Mouse (Mus musculus): ENCODE measurements around the gene Dnajb14.
"Not testable (repeated sequence)": the region's sequence is repeated elsewhere in the genome, so short reads cannot be mapped to it uniquely, and the experiment has no call there.

The Dnajb14 gene

GRCm38 (mm10) chr3:137954256-137954916 is 86.9 kb downstream of the Dnajb14 start:
- DNase-seq: no peak

GRCm38 (mm10) chr3:137955560-137956081 is 88.1 kb downstream of the Dnajb14 start:
- DNase-seq: no peak

GRCm38 (mm10) chr3:137957864-137958263 is 90.4 kb downstream of the Dnajb14 start:
- DNase-seq: no peak

GRCm38 (mm10) chr3:137958352-137958751 is 90.9 kb downstream of the Dnajb14 start:
- no peak for DNase-seq

GRCm38 (mm10) chr3:137959456-137959855 is 92.0 kb downstream of the Dnajb14 start:
- DNase-seq: no peak

- DNase-seq: no peak
These were observed 94.4 kb downstream of the Dnajb14 start for GRCm38 (mm10) chr3:137961736-137962385.

GRCm38 (mm10) chr3:137963508-137963907 is 96.0 kb downstream of the Dnajb14 start:
- no peak for DNase-seq

- not testable (repeated sequence) for DNase-seq
These were observed 96.5 kb downstream of the Dnajb14 start for GRCm38 (mm10) chr3:137964014-137964413.
